Mouse (Mus musculus) hindbrain, embryonic 12.5 days (tissue): ENCODE measurements around the gene Zbtb9. TPM values are rescaled to one million over a fixed set of nuclear protein-coding genes. Genes with fewer than 3 reads are reported as not detected.

ENCODE experiments used
- microRNA-seq: library from miRNA; unstranded; fragments of <30 nt; microRNA quantifications from one replicate; pipeline ENCODE4, GENCODE M21; 2017
- polyA plus RNA-seq: library from polyadenylated mRNA; unstranded; fragments of >200 nt; fragmentation: Nextera tagmentation; extraction: Ambion mirVana; gene quantifications from 2 replicates; pipeline ENCODE4 v1.2.1, GENCODE M21; 2016

The Zbtb9 gene
- polyA plus RNA-seq, 1 experiment from 2014 or later: 19.4 TPM

Small RNA genes within 50 kb of the gene (microRNA-seq; reads per million reads assigned to microRNA genes)
- gene Mir3083 (not detected), gene Mir6968 (1.4 reads per million)

Other genes with a start within 250 kb of the Zbtb9 start
- 48.5 and 49.7 TPM in 2 replicates for gene Bnip1, start 192.1 kb upstream of the Zbtb9 start, polyA plus RNA-seq
- gene Nkx2-5, start 128.2 kb upstream of the Zbtb9 start, polyA plus RNA-seq: not detected in 2 replicates
- 5.4 and 5.5 TPM in 2 replicates for gene Kifc5b, start 56.1 kb upstream of the Zbtb9 start, polyA plus RNA-seq
- 14.6 and 15.7 TPM in 2 replicates for gene Phf1, start 40.1 kb upstream of the Zbtb9 start, polyA plus RNA-seq
- gene Cuta, start 33.6 kb upstream of the Zbtb9 start, polyA plus RNA-seq: 131 and 149 TPM in 2 replicates
- gene Syngap1, start 31.9 kb upstream of the Zbtb9 start, polyA plus RNA-seq: 4.2 and 4.4 TPM in 2 replicates
- gene Bak1, start 55.8 kb downstream of the Zbtb9 start, polyA plus RNA-seq: 3.3 and 3.5 TPM in 2 replicates
- 2.5 and 2.8 TPM in 2 replicates for gene Itpr3, start 84.1 kb downstream of the Zbtb9 start, polyA plus RNA-seq
- gene Uqcc2, start 160.7 kb downstream of the Zbtb9 start, polyA plus RNA-seq: 263 and 312 TPM in 2 replicates
- gene Ip6k3, start 194.6 kb downstream of the Zbtb9 start, polyA plus RNA-seq: 0.40 and 0.54 TPM in 2 replicates
- 32.9 and 38.2 TPM in 2 replicates for gene Lemd2, start 231.3 kb downstream of the Zbtb9 start, polyA plus RNA-seq